ENCODE assay signal across 19 mouse cellular contexts in genomic region chr16:21689141-21689540, GRCm38 (mm10). TPM values are rescaled to one million over a fixed set of nuclear protein-coding genes. Genes with fewer than 3 reads are reported as not detected.
DNase-seq lines count a peak whose midpoint lies in the region; ATAC-seq lines count a peak whose summit lies in the region.
"Had no signal": no experiment of that assay in that cellular context is flagged by ENCODE, and none has a peak within 500 bp of the region (broad histone marks: within the 10 kb centered on the region; RNA-seq: fewer than 3 reads in every experiment).

No protein-coding gene starts in this region.

- DNase-seq in 416B (ENCODE audit: low read depth), result peak; percentile 70
- peak; percentile 69 for DNase-seq in CD4-positive, CD25-positive, alpha-beta regulatory T cell, adult 2 months (ENCODE audit: low read depth, low spot score)
- DNase-seq in induced T-regulatory cell, adult 2 months (ENCODE audit: low read depth), result peak; percentile 54
- DNase-seq in thymus, postnatal 0 days (ENCODE audit: low spot score), result peak; percentile 76
- no peak for DNase-seq in cerebellum, postnatal 10 days
- no peak for DNase-seq in kidney, postnatal 4 days
- DNase-seq: adrenal gland, postnatal 25 days; cerebellum, adult 8-10 months; heart, adult 2 months; kidney, adult 18-20 months; kidney, postnatal 25 days; lung, adult 2 months; midbrain, embryonic 14.5 days had no signal

- H3K4me3 ChIP-seq in liver, embryonic 12.5 days, result no peak overlapping the region
- H3K4me3 ChIP-seq: forebrain, embryonic 10.5 days; heart, adult 2 months; limb, embryonic 15.5 days; stomach, embryonic 15.5 days had no signal

- no peak overlapping the region for H3K9ac ChIP-seq in liver, embryonic 12.5 days
- H3K9ac ChIP-seq: hindbrain, embryonic 14.5 days; limb, embryonic 15.5 days; stomach, embryonic 15.5 days had no signal

- no peaks in the 10 kb centered on the region for H3K36me3 ChIP-seq in liver, embryonic 12.5 days
- H3K36me3 ChIP-seq: stomach, embryonic 15.5 days had no signal

- 28% methylated on average over 5 of the region's 5 CpGs for WGBS in liver, embryonic 12.5 days (ENCODE audit: insufficient replicate concordance)

- H3K27ac ChIP-seq in liver, embryonic 12.5 days, result no peak overlapping the region
- H3K27ac ChIP-seq: forebrain, embryonic 10.5 days; heart, adult 2 months; hindbrain, embryonic 14.5 days; limb, embryonic 15.5 days; stomach, embryonic 15.5 days had no signal

- H3K9me3 ChIP-seq in liver, embryonic 12.5 days (replicated peaks), result no peaks in the 10 kb centered on the region
- H3K9me3 ChIP-seq: limb, embryonic 15.5 days; stomach, embryonic 15.5 days had no signal

- peaks cover 3% of the 10 kb centered on the region; the same call in 1 of the 2 replicates for H3K4me1 ChIP-seq in liver, embryonic 12.5 days

- no peak overlapping the region for H3K4me2 ChIP-seq in liver, embryonic 12.5 days
- H3K4me2 ChIP-seq: hindbrain, embryonic 14.5 days; limb, embryonic 15.5 days; stomach, embryonic 15.5 days had no signal

- no peak for ATAC-seq in liver, embryonic 12.5 days

- peaks cover 27% of the 10 kb centered on the region for H3K27me3 ChIP-seq in liver, embryonic 12.5 days (replicated peaks)
- H3K27me3 ChIP-seq: CH12.LX; limb, embryonic 15.5 days; stomach, embryonic 15.5 days had no signal

RNA-seq across cellular contexts. Expression of gene 2510009E07Rik, which starts 5.3 kb away (rescaled TPM):
- 6.0 and 6.4 TPM in 2 replicates for polyA plus RNA-seq in thymus, postnatal 0 days (2015; fragmentation: Nextera tagmentation; extraction: Ambion mirVana)
- polyA plus RNA-seq in liver, embryonic 12.5 days (2016; fragmentation: Nextera tagmentation; extraction: Ambion mirVana), result 3.9 and 4.2 TPM in 2 replicates

Comparison
In these comparisons a context has a peak if more than half of its experiments do, and no peak if none do; other contexts are left out.
1. DNase-seq: peak in 416B (single experiment), CD4-positive, CD25-positive, alpha-beta regulatory T cell, adult 2 months (single experiment), induced T-regulatory cell, adult 2 months (single experiment) and thymus, postnatal 0 days (single experiment); none in cerebellum, postnatal 10 days (0 of 2) and kidney, postnatal 4 days (0 of 2).